Mouse (Mus musculus) adipocyte (in vitro differentiated cells): ENCODE data around the gene Eomes.

Source experiments
- DNase-seq: peaks from one replicate; pipeline ENCODE4 v3.0.0-alpha.2; 2016; ENCODE audit warnings: low spot score

Gene Eomes

GRCm38 (mm10) chr9:118487636-118488035, 9.6 kb downstream of the Eomes start:
- no peak for DNase-seq

- DNase-seq: no peak
Measured at GRCm38 (mm10) chr9:118488138-118488895, 10.3 kb downstream of the Eomes start.

- no peak for DNase-seq
Measured at GRCm38 (mm10) chr9:118488896-118489578, 11.0 kb downstream of the Eomes start.

GRCm38 (mm10) chr9:118489579-118490019, 11.6 kb downstream of the Eomes start:
- peak; percentile 67 for DNase-seq

- DNase-seq: no peak
Measured at GRCm38 (mm10) chr9:118491195-118491594, 13.2 kb downstream of the Eomes start.

GRCm38 (mm10) chr9:118492932-118493698, 15.1 kb downstream of the Eomes start:
- DNase-seq: no peak

- no peak for DNase-seq
Measured at GRCm38 (mm10) chr9:118494106-118494505, 16.1 kb downstream of the Eomes start.

GRCm38 (mm10) chr9:118495933-118496332, 17.9 kb downstream of the Eomes start:
- no peak for DNase-seq

GRCm38 (mm10) chr9:118496952-118497351, 18.9 kb downstream of the Eomes start:
- DNase-seq: no peak

- no peak for DNase-seq
Measured at GRCm38 (mm10) chr9:118498061-118498460, 20.0 kb downstream of the Eomes start.

- DNase-seq: no peak
Measured at GRCm38 (mm10) chr9:118500963-118501362, 23.0 kb downstream of the Eomes start.

GRCm38 (mm10) chr9:118504656-118505055, 26.6 kb downstream of the Eomes start:
- DNase-seq: no peak

- DNase-seq: peak; percentile 64
Measured at GRCm38 (mm10) chr9:118506020-118506403, 28.0 kb downstream of the Eomes start, which contains the start of gene Golga4. Gene Golga4, plus strand, starts transcription at chr9:118506267.

GRCm38 (mm10) chr9:118506404-118507231, 28.6 kb downstream of the Eomes start:
- peak; percentile 22 for DNase-seq

GRCm38 (mm10) chr9:118507552-118507951, 29.5 kb downstream of the Eomes start:
- DNase-seq: no peak

- DNase-seq: no peak
Measured at GRCm38 (mm10) chr9:118508601-118509000, 30.6 kb downstream of the Eomes start.

- peak; percentile 17 for DNase-seq
Measured at GRCm38 (mm10) chr9:118510941-118511690, 33.1 kb downstream of the Eomes start.

GRCm38 (mm10) chr9:118512681-118513233, 34.7 kb downstream of the Eomes start:
- DNase-seq: no peak

- DNase-seq: no peak
Measured at GRCm38 (mm10) chr9:118515476-118515875, 37.5 kb downstream of the Eomes start.

GRCm38 (mm10) chr9:118516162-118516561, 38.1 kb downstream of the Eomes start:
- DNase-seq: no peak

- no peak for DNase-seq
Measured at GRCm38 (mm10) chr9:118517619-118518018, 39.6 kb downstream of the Eomes start.
